Mouse (Mus musculus): Measurements from ENCODE around the gene Ndufs7. TPM values are rescaled to one million over a fixed set of nuclear protein-coding genes. Genes with fewer than 3 reads are reported as not detected.

The Ndufs7 gene
- polyA plus RNA-seq, 1 experiment = 65.7 TPM

DNA sequence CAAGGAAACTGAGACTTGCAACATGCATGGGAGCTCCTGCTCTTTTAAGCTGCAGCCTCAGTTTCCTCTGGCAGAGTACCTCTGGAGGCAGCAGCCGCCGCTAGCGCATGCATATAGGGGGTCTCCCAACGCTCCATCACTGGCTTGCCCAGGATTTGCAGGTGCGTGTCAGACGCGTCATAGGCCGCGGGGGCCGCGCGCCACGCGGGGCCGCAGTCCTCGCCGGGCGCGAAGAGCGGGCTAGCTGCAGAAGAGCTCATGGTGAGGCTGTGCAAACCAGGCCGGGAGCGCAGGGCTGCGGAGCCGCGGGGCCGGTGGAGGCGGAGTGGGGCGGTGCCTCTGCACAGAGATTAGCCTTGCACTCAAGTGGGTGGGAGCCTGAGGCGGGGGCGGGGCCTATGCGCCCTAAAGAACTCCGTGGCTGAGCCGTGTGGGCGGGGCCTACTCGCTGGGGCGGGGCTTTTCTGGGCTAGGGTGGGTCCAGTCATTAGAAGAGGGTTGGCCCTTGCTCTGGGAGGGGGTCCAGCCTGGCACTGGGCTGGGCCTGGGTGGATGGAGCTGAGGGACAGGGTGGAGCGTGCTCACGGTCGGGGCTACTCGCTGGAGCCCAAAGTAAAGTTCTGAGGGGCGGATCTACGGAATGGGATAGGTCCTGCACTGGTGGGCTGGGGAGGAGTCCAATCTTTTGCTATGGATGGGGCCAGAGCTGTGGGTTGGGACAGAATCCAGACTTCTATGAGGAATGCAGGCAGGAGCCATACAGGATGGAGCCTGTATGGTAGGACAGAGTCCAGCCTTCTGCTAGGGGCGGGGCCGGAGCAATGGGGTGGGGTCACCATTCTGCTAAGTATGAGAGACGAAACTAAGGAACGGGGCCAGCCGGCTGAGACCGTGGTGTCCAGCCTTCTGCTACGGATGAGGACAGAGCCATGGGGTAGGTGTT lies 12.0 kb downstream of the Ndufs7 start, which contains the start of the genes Gamt and Dazap1:
Gene Gamt, minus strand, starts transcription at position 371 of the 943 bp plus-strand sequence.
Gene Dazap1, plus strand, starts transcription at position 845 of the 943 bp plus-strand sequence.
- Histone ChIP-seq H3K4me3 (ENCODE audit: insufficient read depth, low read length) (peak within 1 kb of the TSS; percentile 60), H3K4me1 (ENCODE audit: control insufficient read depth, insufficient read depth, low read length) (peaks cover 3% of the 10 kb centered on the region; the same call in 1 of the 2 replicates), H3K27ac (ENCODE audit: insufficient read depth, low read length) (peak within 1 kb of the TSS; percentile 98)
- peak; percentile 70 for TF ChIP-seq POLR2A (IDR thresholded peaks at IDR 0.05; ENCODE audit: low read depth, low read length)
- TF ChIP-seq CTCF (IDR thresholded peaks at IDR 0.05; ENCODE audit: borderline replicate concordance, insufficient read depth, low read length) = no peak

DNA sequence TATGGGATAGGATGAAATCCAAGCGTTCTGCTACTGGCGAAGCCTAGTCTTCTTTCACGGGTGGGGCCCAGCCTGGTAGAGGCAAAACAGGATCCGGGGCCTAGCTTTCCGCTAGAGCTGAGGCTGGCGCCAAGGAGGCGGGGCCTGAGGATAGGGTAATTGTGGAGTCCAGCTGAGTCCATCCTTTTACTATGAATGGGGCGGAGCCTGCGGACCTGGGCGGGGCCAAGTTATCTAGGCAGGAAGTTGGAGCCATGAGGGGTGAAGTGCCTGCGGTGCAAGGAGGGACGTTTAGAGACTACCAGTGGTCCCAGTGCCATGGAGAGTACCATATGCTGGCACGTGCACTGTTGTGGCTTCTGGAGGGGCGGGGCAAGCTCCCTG lies 12.7 kb downstream of the Ndufs7 start:
- Histone ChIP-seq H3K4me3 (ENCODE audit: insufficient read depth, low read length) (peak overlapping the region; percentile 60), H3K27ac (ENCODE audit: insufficient read depth, low read length) (peak overlapping the region; percentile 98), H3K4me1 (ENCODE audit: control insufficient read depth, insufficient read depth, low read length) (peaks cover 3% of the 10 kb centered on the region; the same call in 1 of the 2 replicates)
- TF ChIP-seq POLR2A (IDR thresholded peaks at IDR 0.05; ENCODE audit: low read depth, low read length) = no peak; the same call in none of the 2 replicates
- no peak for TF ChIP-seq CTCF (IDR thresholded peaks at IDR 0.05; ENCODE audit: borderline replicate concordance, insufficient read depth, low read length)

DNA sequence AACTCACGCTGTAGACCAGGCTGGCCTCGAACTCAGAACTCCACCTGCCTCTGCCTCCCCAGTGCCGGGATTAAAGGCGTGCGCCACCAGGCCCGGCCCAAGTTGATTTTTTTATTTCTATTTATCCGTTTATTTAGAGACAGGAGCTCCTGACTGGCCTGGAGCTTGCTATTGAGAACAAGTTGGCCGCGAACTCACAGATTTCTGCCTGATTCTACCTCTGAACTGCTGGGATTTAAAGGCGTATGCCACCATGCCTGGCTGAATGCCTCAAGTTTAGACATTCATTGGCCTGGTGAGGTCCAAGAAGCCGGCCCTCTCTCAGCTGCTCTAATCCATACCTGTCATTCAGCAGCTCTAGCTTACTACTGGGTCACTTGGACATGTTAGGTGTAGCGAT lies 13.2 kb downstream of the Ndufs7 start:
- H3K27ac ChIP-seq (ENCODE audit: insufficient read depth, low read length) = 0 out of 2 replicates have a peak overlapping the region, but pooled peaks have one; percentile 98
- TF ChIP-seq CTCF (IDR thresholded peaks at IDR 0.05; ENCODE audit: borderline replicate concordance, insufficient read depth, low read length) = no peak
- no peak for TF ChIP-seq POLR2A (IDR thresholded peaks at IDR 0.05; ENCODE audit: low read depth, low read length)
- H3K4me1 ChIP-seq (ENCODE audit: control insufficient read depth, insufficient read depth, low read length) = peaks cover 3% of the 10 kb centered on the region; the same call in 1 of the 2 replicates
- peak overlapping the region; percentile 60 for H3K4me3 ChIP-seq (ENCODE audit: insufficient read depth, low read length)

DNA sequence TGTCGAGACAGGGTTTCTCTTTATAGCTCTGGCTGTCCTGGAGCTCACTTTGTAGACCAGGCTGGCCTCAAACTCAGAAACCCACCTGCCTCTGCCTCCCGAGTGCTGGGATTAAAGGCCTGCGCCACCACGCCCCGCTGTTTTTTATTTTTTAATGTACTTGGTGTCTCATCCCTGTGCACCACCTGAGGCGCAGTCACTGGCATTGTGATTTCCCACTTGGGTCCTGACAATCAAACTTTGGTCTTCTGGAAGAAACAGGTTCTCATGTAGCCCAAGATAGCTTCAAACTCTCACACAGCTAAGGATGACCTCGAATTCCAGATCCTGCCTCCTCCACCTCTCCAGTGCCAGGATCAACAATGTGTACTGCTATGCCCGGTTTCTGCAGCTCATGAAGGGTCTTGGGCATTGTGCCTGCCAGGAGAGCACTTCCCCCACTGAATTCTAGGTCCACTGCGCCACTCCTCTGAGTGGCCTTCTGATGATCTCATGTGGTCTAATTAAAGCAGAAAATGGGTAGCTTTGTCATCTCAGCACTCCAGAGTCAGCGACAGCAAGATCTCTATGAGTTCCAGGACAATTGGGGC lies 13.9 kb downstream of the Ndufs7 start:
- no peak for TF ChIP-seq CTCF (IDR thresholded peaks at IDR 0.05; ENCODE audit: borderline replicate concordance, insufficient read depth, low read length)
- TF ChIP-seq POLR2A (IDR thresholded peaks at IDR 0.05; ENCODE audit: low read depth, low read length) = no peak
- Histone ChIP-seq H3K27ac (ENCODE audit: insufficient read depth, low read length) (no peak overlapping the region), H3K4me3 (ENCODE audit: insufficient read depth, low read length) (no peak overlapping the region), H3K4me1 (ENCODE audit: control insufficient read depth, insufficient read depth, low read length) (peaks cover 9% of the 10 kb centered on the region)

DNA sequence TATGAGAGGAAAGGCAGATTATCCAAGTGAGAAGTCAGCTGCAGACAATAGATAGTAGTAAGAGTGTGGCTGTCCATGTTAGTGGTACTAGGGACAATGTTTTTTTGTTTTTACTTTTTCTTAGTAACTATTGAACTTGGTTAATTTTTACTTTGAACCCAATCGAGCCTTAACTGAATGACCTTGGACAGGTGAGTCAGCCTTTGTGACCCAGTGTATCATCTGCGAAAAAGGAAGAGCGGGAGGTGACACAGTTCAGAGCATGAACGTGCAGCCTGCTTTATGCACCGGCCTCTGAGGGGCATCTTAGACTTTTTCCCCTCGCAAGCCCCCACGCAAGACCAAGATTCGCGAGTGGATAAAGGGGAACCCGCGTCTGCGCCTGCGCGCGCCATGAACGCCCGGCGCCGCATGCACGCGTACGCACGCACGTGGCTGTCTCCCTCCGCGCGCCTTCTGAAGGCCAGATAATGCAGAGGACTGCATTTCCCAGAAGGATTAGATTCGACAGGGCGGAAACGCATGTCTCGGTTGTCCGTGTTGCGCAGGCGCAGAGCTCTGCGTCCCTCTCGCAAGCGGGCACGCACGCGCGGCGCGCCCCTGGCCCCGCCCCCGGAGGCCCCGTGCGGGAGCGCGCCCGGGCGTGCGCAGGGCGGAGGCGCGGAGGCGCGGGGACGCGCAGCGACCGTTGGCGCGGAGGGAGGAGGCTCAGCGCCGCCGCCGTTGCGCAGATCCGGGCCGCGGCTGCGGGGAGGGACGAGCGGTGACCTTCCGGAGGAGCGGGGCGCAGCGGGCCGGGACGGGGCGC lies 15.6 kb downstream of the Ndufs7 start:
- TF ChIP-seq CTCF (IDR thresholded peaks at IDR 0.05; ENCODE audit: borderline replicate concordance, insufficient read depth, low read length) (no peak), POLR2A (IDR thresholded peaks at IDR 0.05; ENCODE audit: low read depth, low read length) (peak; percentile 66)
- peak overlapping the region; percentile 38; the same call in 1 of the 2 replicates for H3K27ac ChIP-seq (ENCODE audit: insufficient read depth, low read length)
- H3K4me1 ChIP-seq (ENCODE audit: control insufficient read depth, insufficient read depth, low read length) = peaks cover 7% of the 10 kb centered on the region

DNA sequence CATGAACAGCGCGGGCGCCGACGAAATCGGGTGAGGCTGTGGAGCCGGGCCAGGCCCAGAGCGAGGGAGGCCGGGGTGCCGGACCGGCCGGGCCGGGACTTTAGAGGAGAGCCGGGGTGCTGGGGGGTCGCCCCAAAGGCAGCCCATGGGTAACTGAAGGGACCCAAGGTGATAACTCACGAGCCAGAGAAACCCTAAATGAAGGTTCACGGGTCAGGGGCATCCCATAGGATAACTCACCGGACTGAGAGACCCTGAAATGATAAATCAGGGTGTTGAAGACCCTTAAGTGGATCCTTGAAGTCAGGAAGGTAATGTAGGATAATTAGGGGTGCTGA lies 16.2 kb downstream of the Ndufs7 start:
- Histone ChIP-seq H3K27ac (ENCODE audit: insufficient read depth, low read length) (peak overlapping the region; percentile 38; the same call in 1 of the 2 replicates), H3K4me1 (ENCODE audit: control insufficient read depth, insufficient read depth, low read length) (peaks cover 7% of the 10 kb centered on the region), H3K4me3 (ENCODE audit: insufficient read depth, low read length) (peak overlapping the region; percentile 99)
- no peak for TF ChIP-seq CTCF (IDR thresholded peaks at IDR 0.05; ENCODE audit: borderline replicate concordance, insufficient read depth, low read length)
- TF ChIP-seq POLR2A (IDR thresholded peaks at IDR 0.05; ENCODE audit: low read depth, low read length) = no peak

More for the DNA sequence above, 15.6 kb downstream of the Ndufs7 start:
- peak overlapping the region; percentile 99 for H3K4me3 ChIP-seq (ENCODE audit: insufficient read depth, low read length)

DNA sequence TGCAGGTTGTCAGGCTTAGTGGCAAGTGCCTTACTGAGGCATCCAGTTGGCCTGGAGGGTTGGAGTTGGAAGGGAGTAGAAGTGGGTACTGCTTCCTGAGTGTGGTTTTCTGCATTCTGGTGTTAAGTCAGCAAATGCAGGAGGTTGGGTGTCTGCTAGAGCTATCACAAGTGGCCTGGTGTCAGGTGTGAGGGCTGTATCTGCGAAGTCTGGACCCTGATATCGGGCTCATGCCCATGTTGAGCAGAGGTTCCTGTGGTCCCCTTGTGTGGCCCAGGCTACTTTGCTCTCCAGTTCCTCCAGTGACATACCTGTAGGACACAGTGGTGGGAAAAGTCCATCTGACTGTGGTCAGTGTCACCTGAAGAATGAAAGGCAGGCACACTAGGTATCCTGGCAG lies 21.2 kb downstream of the Ndufs7 start:
- H3K27ac ChIP-seq (ENCODE audit: insufficient read depth, low read length) = no peak overlapping the region
- H3K4me1 ChIP-seq (ENCODE audit: control insufficient read depth, insufficient read depth, low read length) = peaks cover 7% of the 10 kb centered on the region
- H3K4me3 ChIP-seq (ENCODE audit: insufficient read depth, low read length) = no peak overlapping the region
- TF ChIP-seq POLR2A (IDR thresholded peaks at IDR 0.05; ENCODE audit: low read depth, low read length) = no peak
- TF ChIP-seq CTCF (IDR thresholded peaks at IDR 0.05; ENCODE audit: borderline replicate concordance, insufficient read depth, low read length) = no peak

DNA sequence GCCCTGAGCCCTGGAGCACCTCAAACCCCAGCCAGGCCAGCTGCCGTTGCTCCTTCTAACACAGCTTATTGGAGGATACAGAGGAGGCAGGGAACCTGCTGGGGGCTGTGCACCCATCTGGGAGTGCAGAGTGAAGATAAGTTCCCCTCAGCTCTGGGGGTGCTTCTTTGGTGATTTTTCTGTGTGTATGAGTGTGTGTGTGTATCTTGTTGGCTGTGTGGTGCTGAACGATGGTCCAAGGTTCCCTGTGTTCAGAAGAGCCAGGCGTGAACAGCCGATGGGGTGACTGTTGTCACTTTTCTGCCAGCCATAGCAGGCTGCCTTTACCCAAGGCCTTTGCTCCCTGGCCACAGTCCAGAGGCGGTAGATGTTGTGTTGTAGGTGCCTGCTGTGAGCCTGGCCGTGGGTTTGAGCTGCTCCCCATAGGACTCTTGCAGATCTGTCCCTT lies 21.8 kb downstream of the Ndufs7 start:
- no peak overlapping the region for H3K4me3 ChIP-seq (ENCODE audit: insufficient read depth, low read length)
- H3K4me1 ChIP-seq (ENCODE audit: control insufficient read depth, insufficient read depth, low read length) = peaks cover 7% of the 10 kb centered on the region
- TF ChIP-seq CTCF (IDR thresholded peaks at IDR 0.05; ENCODE audit: borderline replicate concordance, insufficient read depth, low read length) (no peak), POLR2A (IDR thresholded peaks at IDR 0.05; ENCODE audit: low read depth, low read length) (no peak)
- no peak overlapping the region for H3K27ac ChIP-seq (ENCODE audit: insufficient read depth, low read length)

DNA sequence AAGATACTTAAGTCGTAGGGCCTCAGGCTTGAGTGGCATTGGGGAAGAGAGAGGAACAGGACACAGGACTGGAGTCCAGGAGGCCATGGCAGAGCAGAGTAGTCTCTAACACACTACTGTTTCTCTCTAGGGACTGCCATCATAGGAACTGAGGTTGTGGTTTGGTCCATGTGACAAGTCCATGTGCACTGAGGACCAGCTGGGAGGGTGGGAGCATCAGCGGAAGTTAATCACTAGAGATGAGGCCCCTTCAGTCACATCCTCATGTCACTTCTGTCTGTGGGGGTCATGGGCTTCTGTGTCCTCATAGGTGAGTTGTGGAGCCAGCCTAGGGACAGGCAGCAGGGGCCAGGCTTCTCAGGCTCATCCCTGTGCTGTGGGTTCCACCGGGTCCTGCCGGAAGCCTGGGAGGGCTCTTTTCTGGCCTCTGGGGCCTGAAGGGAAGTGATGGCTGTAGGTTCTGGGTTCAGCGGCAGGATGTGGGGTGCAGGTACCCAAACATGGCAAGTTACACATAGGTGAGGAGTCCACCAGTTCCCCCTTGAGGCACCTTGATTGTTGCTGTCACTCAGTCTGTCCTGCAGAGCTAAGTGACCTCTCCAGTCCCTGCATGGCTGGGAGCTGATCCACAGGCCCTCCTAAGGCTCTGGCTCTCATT lies 22.4 kb downstream of the Ndufs7 start:
- H3K4me1 ChIP-seq (ENCODE audit: control insufficient read depth, insufficient read depth, low read length) = peaks cover 7% of the 10 kb centered on the region
- TF ChIP-seq CTCF (IDR thresholded peaks at IDR 0.05; ENCODE audit: borderline replicate concordance, insufficient read depth, low read length) (no peak), POLR2A (IDR thresholded peaks at IDR 0.05; ENCODE audit: low read depth, low read length) (no peak)
- H3K27ac ChIP-seq (ENCODE audit: insufficient read depth, low read length) = no peak overlapping the region
- no peak overlapping the region for H3K4me3 ChIP-seq (ENCODE audit: insufficient read depth, low read length)

Data from embryonic fibroblast, embryonic 13.5 days (primary cell).